15 mouse cellular contexts compared by ENCODE assay signal in genomic region chr12:118902249-118902648, GRCm38 (mm10). TPM values are rescaled to one million over a fixed set of nuclear protein-coding genes. Genes with fewer than 3 reads are reported as not detected.
"Had no signal": no experiment of that assay in that cellular context is flagged by ENCODE, and none has a peak within 500 bp of the region (broad histone marks: within the 10 kb centered on the region; RNA-seq: fewer than 3 reads in every experiment).

No protein-coding gene starts in this region.

- H3K27me3 ChIP-seq: midbrain, embryonic 12.5 days; neural tube, embryonic 12.5 days; stomach, embryonic 15.5 days had no signal

- H3K36me3 ChIP-seq: midbrain, embryonic 10.5 days; midbrain, embryonic 12.5 days; neural tube, embryonic 12.5 days; stomach, embryonic 15.5 days had no signal

- H3K9ac ChIP-seq: midbrain, embryonic 12.5 days; neural tube, embryonic 12.5 days; stomach, embryonic 15.5 days had no signal

- H3K4me2 ChIP-seq: midbrain, embryonic 12.5 days; neural tube, embryonic 12.5 days; stomach, embryonic 15.5 days had no signal

- H3K27ac ChIP-seq: midbrain, embryonic 10.5 days; midbrain, embryonic 12.5 days; neural tube, embryonic 12.5 days; stomach, embryonic 15.5 days; stomach, postnatal 0 days had no signal

- H3K4me3 ChIP-seq: midbrain, embryonic 10.5 days; midbrain, embryonic 12.5 days; neural tube, embryonic 12.5 days; stomach, embryonic 15.5 days had no signal

- H3K4me1 ChIP-seq: midbrain, embryonic 10.5 days; midbrain, embryonic 12.5 days; neural tube, embryonic 12.5 days; stomach, embryonic 15.5 days had no signal

- H3K9me3 ChIP-seq: midbrain, embryonic 10.5 days; midbrain, embryonic 12.5 days; neural tube, embryonic 12.5 days; stomach, embryonic 15.5 days had no signal

- DNase-seq: lung, adult 2 months; lung, postnatal 10 days; lung, postnatal 4 days; midbrain, embryonic 14.5 days; right cerebral cortex, postnatal 14 days; thymus, adult 2 months; thymus, postnatal 25 days; thymus, postnatal 4 days had no signal

RNA-seq across cellular contexts. Expression of gene Sp8, which starts 56.1 kb away (rescaled TPM):
- polyA plus RNA-seq: lung, adult 2 months; spleen, adult 2 months; stomach, embryonic 15.5 days; stomach, postnatal 0 days; testis, adult 2 months had no signal
